Mouse (Mus musculus): ENCODE results near the gene Gria1. TPM values are rescaled to one million over a fixed set of nuclear protein-coding genes. Genes with fewer than 3 reads are reported as not detected.

The Gria1 gene
- polyA plus RNA-seq, 1 experiment, result 0.04 TPM

DNA sequence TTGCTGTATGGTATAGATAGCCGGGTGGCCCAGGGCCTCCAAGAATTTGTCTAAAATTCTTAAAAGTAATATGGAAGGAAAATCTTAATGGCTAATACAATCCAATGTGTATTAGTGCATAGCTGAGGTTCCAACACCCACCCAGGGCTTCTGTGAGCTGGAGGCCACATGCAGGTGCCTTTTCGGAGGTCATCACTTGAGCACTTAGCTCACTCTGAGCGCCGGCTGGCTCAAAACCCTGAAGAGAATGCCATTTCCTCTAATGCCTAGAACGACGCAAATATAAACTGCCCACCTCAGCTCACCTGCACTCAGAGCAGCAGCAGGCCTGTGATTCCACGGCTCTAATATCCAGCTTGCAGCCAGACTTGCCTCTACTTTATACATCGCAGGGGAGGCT lies 148.9 kb downstream of the Gria1 start:
- Histone ChIP-seq H3K36me3 (ENCODE audit: control insufficient read depth, insufficient read depth) (no peaks in the 10 kb centered on the region), H3ac (ENCODE audit: control insufficient read depth, insufficient read length) (no peak overlapping the region)

GRCm38 (mm10) chr11:57162931-57163330 lies 151.7 kb downstream of the Gria1 start:
- Histone ChIP-seq H3K79me2 (ENCODE audit: control insufficient read depth, insufficient read depth) (no peaks in the 10 kb centered on the region), H3K4me3 (no peak overlapping the region), H3K4me2 (ENCODE audit: low read depth) (no peak overlapping the region), H3K36me3 (ENCODE audit: control insufficient read depth, insufficient read depth) (no peaks in the 10 kb centered on the region), H3K27me3 (ENCODE audit: control insufficient read depth, insufficient read depth, insufficient read length) (no peaks in the 10 kb centered on the region), H3ac (ENCODE audit: control insufficient read depth, insufficient read length) (no peak overlapping the region)
- TF ChIP-seq CEBPB (IDR thresholded peaks at IDR 0.05; ENCODE audit: insufficient read depth, poor library complexity, severe bottlenecking) (no peak), USF1 (IDR thresholded peaks at IDR 0.05; ENCODE audit: low read depth) (no peak), MAX (IDR thresholded peaks at IDR 0.05; ENCODE audit: low read depth) (no peak), REST (IDR thresholded peaks at IDR 0.05; ENCODE audit: insufficient read depth, insufficient read length) (no peak), SRF (IDR thresholded peaks at IDR 0.05; ENCODE audit: control insufficient read depth, insufficient read length, low read depth) (no peak), MYOG (IDR thresholded peaks at IDR 0.05; ENCODE audit: control insufficient read depth in 1 of 3, insufficient read depth in 1 of 3, insufficient read length in 2 of 3, low read depth in 2 of 3) (no peak), TCF12 (IDR thresholded peaks at IDR 0.05; ENCODE audit: insufficient read depth, poor library complexity, severe bottlenecking) (no peak), POLR2AphosphoS2 (IDR thresholded peaks at IDR 0.05; ENCODE audit: insufficient read length, low read depth) (no peak), TCF3 (IDR thresholded peaks at IDR 0.05; ENCODE audit: insufficient read length, low read depth) (no peak), MYOD1 (IDR thresholded peaks at IDR 0.05; ENCODE audit: control insufficient read depth in 1 of 3, insufficient read length in 2 of 3, low read depth in 2 of 3) (no peak), POLR2A (IDR thresholded peaks at IDR 0.05; ENCODE audit: insufficient read length, low read depth) (no peak), E2F4 (IDR thresholded peaks at IDR 0.05; ENCODE audit: insufficient read depth) (no peak)

More for the DNA sequence above, 148.9 kb downstream of the Gria1 start:
- H3K4me3 ChIP-seq, result no peak overlapping the region
- no peaks in the 10 kb centered on the region for H3K79me2 ChIP-seq (ENCODE audit: control insufficient read depth, insufficient read depth)
- H3K4me2 ChIP-seq (ENCODE audit: low read depth), result no peak overlapping the region
- TF ChIP-seq POLR2AphosphoS2 (IDR thresholded peaks at IDR 0.05; ENCODE audit: insufficient read length, low read depth), result no peak
- no peaks in the 10 kb centered on the region for H3K27me3 ChIP-seq (ENCODE audit: control insufficient read depth, insufficient read depth, insufficient read length)

DNA sequence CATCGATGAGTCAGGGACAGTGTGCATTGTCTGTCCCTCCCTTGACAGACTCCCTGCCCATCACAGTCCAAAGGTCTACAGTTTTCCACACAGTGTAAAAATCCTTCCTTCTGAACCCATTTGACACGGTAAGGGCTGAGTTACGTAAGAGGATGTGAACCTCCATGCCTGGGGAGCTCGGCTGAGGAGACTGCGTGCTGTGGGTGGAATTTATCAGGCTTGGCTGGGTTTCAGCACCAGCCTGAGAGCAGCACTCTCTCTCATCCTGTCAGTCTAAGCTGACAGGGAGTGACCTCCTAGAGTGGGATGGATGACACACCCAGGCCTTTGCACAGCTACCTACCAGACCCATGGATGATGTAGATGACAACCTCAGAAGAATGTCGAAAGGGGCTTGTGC lies 158.9 kb downstream of the Gria1 start:
- Histone ChIP-seq H3ac (ENCODE audit: control insufficient read depth, insufficient read length) (no peak overlapping the region), H3K4me2 (ENCODE audit: low read depth) (no peak overlapping the region)
- TF ChIP-seq REST (IDR thresholded peaks at IDR 0.05; ENCODE audit: insufficient read depth, insufficient read length) (no peak), E2F4 (IDR thresholded peaks at IDR 0.05; ENCODE audit: insufficient read depth) (no peak), POLR2AphosphoS2 (IDR thresholded peaks at IDR 0.05; ENCODE audit: insufficient read length, low read depth) (no peak), TCF3 (IDR thresholded peaks at IDR 0.05; ENCODE audit: insufficient read length, low read depth) (no peak), MYOD1 (IDR thresholded peaks at IDR 0.05; ENCODE audit: control insufficient read depth in 1 of 3, insufficient read length in 2 of 3, low read depth in 2 of 3) (no peak), POLR2A (IDR thresholded peaks at IDR 0.05; ENCODE audit: insufficient read length, low read depth) (no peak), CEBPB (IDR thresholded peaks at IDR 0.05; ENCODE audit: insufficient read depth, poor library complexity, severe bottlenecking) (no peak), TCF12 (IDR thresholded peaks at IDR 0.05; ENCODE audit: insufficient read depth, poor library complexity, severe bottlenecking) (no peak)

DNA sequence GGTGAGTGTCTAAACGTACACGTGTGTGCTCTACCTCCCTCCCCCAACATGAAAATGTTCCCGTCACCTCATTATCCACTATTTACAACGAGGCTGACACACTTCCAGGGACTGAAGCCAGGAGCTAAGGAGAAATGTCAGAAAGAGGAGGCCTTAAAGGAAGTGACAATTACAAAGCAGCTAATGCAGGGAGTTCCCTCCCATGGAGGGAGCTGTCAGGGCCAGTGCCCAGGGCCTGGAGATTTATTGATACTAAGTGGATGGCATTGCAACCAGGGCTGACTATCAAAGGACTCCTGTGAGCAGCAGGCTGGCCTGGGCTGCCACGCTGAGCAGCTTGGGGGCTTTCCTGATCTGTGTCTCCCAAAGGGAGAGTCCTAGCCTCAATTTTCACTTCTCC lies 163.0 kb downstream of the Gria1 start:
- TF ChIP-seq POLR2AphosphoS2 (IDR thresholded peaks at IDR 0.05; ENCODE audit: insufficient read length, low read depth) (no peak), SRF (IDR thresholded peaks at IDR 0.05; ENCODE audit: control insufficient read depth, insufficient read length, low read depth) (no peak), CEBPB (IDR thresholded peaks at IDR 0.05; ENCODE audit: insufficient read depth, poor library complexity, severe bottlenecking) (no peak)
- H3K4me2 ChIP-seq (ENCODE audit: low read depth), result no peak overlapping the region
- H3K36me3 ChIP-seq (ENCODE audit: control insufficient read depth, insufficient read depth), result no peaks in the 10 kb centered on the region
- H3K79me2 ChIP-seq (ENCODE audit: control insufficient read depth, insufficient read depth), result no peaks in the 10 kb centered on the region
- H3K27me3 ChIP-seq (ENCODE audit: control insufficient read depth, insufficient read depth, insufficient read length), result no peaks in the 10 kb centered on the region
- no peak overlapping the region for H3ac ChIP-seq (ENCODE audit: control insufficient read depth, insufficient read length)
- H3K4me3 ChIP-seq, result no peak overlapping the region

More for the DNA sequence above, 158.9 kb downstream of the Gria1 start:
- Histone ChIP-seq H3K27me3 (ENCODE audit: control insufficient read depth, insufficient read depth, insufficient read length) (no peaks in the 10 kb centered on the region), H3K79me2 (ENCODE audit: control insufficient read depth, insufficient read depth) (no peaks in the 10 kb centered on the region), H3K36me3 (ENCODE audit: control insufficient read depth, insufficient read depth) (no peaks in the 10 kb centered on the region), H3K4me3 (no peak overlapping the region)

DNA sequence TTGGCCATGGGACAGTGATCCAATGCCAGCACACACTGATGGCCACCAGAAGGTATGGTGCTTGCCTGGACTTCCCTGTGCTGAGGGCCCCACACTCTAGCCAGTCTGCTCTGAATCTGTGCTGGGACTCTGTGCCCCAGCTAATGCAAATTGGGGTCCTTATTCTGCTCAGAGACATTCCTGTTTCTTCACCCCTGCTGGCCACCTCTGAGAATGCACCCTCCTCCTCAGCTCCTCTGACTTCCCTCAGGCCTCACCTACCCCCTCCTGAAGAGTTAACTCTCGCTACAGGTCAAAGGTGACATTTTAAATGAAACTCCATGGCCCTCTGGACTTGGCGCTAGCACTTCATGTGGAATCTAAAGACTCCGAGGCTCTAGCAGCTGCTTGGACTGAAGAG lies 165.4 kb downstream of the Gria1 start:
- Histone ChIP-seq H3K27me3 (ENCODE audit: control insufficient read depth, insufficient read depth, insufficient read length) (no peaks in the 10 kb centered on the region), H3K79me2 (ENCODE audit: control insufficient read depth, insufficient read depth) (no peaks in the 10 kb centered on the region), H3ac (ENCODE audit: control insufficient read depth, insufficient read length) (no peak overlapping the region), H3K4me3 (no peak overlapping the region), H3K4me2 (ENCODE audit: low read depth) (no peak overlapping the region), H3K36me3 (ENCODE audit: control insufficient read depth, insufficient read depth) (no peaks in the 10 kb centered on the region)
- no peak for TF ChIP-seq CEBPB (IDR thresholded peaks at IDR 0.05; ENCODE audit: insufficient read depth, poor library complexity, severe bottlenecking)
- no peak for TF ChIP-seq TCF12 (IDR thresholded peaks at IDR 0.05; ENCODE audit: insufficient read depth, poor library complexity, severe bottlenecking)
- no peak for TF ChIP-seq E2F4 (IDR thresholded peaks at IDR 0.05; ENCODE audit: insufficient read depth)
- TF ChIP-seq MYOD1 (IDR thresholded peaks at IDR 0.05; ENCODE audit: control insufficient read depth in 1 of 3, insufficient read length in 2 of 3, low read depth in 2 of 3), result no peak
- no peak for TF ChIP-seq POLR2AphosphoS2 (IDR thresholded peaks at IDR 0.05; ENCODE audit: insufficient read length, low read depth)
- TF ChIP-seq TCF3 (IDR thresholded peaks at IDR 0.05; ENCODE audit: insufficient read length, low read depth), result no peak
- no peak for TF ChIP-seq MYOG (IDR thresholded peaks at IDR 0.05; ENCODE audit: control insufficient read depth in 1 of 3, insufficient read depth in 1 of 3, insufficient read length in 2 of 3, low read depth in 2 of 3)
- no peak for TF ChIP-seq POLR2A (IDR thresholded peaks at IDR 0.05; ENCODE audit: insufficient read length, low read depth)
- no peak for TF ChIP-seq SRF (IDR thresholded peaks at IDR 0.05; ENCODE audit: control insufficient read depth, insufficient read length, low read depth)
